Mouse (Mus musculus): ENCODE results near the gene Cant1. TPM values are rescaled to one million over a fixed set of nuclear protein-coding genes. Genes with fewer than 3 reads are reported as not detected.
A peak's percentile ranks its signal among the peaks of the same experiment; 100 is the strongest.
"Not testable (repeated sequence)": the region's sequence is repeated elsewhere in the genome, so short reads cannot be mapped to it uniquely, and the experiment has no call there.

Gene Cant1
- total RNA-seq, 2 experiments from 2014 or later = 38.7 to 39.0 TPM

DNA sequence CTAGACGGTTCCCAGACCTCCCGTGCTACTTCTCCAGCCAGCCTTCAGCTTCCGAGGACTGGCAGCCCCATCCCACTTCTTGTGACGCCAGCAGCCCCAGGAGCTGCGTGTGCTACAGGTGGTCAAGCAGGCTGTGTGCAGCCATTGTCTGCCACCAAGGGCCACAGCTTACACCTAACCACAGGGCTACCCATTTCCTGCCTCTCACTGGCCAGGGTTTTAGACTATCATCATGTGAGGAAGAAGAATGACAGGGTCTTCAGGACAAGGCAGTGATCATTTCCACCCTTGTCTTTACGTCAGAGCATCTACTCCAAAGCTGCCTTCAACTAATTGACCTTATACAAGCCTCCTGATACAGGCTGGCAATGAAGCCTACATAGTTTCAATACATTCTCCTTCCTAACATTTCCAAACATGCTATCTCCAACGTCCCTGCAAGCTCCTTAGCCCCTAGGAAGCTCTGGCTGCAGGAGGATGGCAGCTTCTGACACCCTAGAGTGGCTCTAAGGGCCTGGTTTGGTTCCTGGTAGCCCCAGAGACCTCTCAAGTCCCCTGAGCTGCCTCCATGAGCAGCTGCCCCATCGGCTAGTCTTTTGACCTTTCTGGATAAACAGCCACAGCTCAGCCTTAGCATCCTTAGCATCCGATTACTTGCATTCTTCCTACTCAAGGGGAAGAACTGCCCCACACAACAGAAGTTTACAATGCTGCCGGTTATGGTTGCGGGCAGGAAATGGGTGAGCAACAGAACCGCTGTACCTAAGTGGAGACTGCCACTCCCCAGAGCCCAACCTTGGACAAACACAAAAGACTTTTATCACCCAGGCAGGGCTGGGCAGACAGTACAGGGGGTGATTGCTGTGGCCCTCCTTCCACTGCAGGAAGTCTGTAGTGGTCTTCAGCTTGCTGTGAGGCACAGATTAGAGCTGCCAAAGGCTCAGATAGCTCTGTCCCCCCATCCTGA, 9.5 kb downstream of the Cant1 start:
- DNase-seq (ENCODE audit: extremely low spot score in 1 of 2, low spot score in 1 of 2) = no peak

DNA sequence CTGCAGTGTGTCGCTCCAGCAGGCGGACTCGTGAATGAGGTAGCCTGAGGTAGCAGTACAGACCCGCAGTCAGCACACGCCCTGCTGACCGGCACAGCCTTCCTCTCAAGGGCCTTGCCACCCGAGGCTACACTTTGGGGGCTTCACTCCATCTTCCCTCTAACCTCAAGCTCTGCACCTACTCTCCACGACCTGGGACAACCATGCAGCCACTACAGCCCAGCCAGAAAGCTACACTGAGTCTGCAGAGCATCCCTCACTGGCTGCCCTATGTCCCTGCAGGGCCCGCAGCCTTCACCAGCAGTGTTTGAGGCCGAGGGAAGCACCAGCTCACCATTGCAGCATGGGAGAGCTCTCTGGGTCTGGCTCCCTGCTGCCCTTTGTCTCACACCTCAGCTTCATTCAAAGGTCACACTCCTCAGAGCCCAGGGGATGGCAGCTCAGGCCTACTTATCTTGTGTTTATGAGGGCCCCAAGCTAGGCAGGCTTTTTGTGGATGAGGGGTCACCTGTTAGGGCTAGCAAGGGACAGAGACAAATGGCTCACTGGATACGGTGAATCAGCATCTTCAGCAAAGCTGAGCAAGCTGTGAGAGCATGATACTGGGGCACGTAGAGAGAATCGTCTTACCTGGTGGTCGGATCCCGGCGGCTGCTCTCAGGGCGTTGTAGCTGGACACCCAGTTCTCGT, 10.7 kb downstream of the Cant1 start:
- no peak for DNase-seq (ENCODE audit: extremely low spot score in 1 of 2, low spot score in 1 of 2)

DNA sequence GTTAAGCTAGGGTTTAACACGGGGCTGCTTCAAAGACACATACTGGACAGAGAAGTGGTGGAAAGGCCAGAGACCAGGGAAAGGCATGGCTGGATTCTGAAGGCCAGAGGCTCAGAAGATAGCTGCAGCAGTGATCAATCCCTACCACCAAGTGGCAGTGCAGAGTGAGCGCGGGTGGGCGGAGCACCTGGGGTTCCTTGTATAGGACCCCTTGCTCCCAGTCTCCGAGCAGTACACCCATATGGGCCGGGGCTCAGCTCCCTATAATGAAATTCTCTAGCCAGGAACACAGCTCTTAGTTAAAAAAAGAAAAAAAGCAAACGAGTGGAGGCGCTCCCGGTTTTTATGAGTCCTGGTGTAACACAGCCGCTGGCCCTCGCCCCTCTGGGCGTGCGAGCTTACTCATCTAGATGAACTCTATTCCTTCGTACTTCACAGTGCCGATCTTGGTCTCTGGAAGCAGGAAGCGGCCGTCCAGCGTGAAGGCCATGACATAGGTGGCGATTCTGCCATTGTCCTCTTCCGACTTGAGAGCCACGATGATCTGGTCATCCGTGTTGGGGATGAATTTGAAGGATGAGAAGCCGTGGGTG, 11.5 kb downstream of the Cant1 start:
- peak in 1 of 2 experiments; percentile 71 for DNase-seq (ENCODE audit: extremely low spot score in 1 of 2, low spot score in 1 of 2)

DNA sequence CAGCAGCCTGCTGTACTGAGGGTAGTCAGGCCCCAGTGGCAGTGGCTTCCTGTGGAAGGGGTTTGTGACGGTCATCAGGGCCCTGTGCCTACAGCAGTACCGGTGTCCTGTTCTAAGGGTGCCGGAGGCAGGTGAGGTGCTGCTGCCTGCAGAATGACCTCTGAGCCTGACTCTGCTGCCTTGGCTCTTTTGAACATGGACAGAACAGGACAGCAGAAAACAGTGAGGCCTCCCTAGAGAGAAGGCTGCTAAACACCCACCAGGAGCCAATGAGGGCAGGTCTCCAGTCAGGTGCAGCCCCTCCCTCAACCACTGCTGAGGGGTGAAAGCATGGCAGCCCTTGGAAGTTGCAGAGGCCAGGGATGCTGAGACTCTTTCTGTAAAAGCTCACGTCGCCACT, 12.4 kb downstream of the Cant1 start:
- peak in 1 of 2 experiments; percentile 3 for DNase-seq (ENCODE audit: extremely low spot score in 1 of 2, low spot score in 1 of 2)

DNA sequence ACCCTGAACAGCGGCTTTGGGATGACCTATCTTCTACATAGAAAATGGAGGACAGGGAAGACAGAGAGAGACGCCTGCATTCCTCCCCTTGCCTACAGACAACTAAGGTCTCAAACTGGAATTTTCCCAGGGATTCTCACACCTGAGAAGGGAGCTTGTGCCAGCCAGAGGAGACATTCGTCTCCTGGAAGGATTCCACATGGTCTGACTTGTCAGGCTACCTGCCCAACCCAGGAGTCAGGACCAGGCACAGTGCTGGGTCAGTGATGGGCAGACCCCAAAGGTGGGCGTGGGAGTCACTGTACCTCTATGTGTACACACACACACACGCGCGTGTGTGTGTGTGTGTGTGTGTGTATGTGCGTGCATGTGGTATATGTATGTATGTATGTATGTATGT, 13.6 kb downstream of the Cant1 start:
- no peak for DNase-seq (ENCODE audit: extremely low spot score in 1 of 2, low spot score in 1 of 2)

DNA sequence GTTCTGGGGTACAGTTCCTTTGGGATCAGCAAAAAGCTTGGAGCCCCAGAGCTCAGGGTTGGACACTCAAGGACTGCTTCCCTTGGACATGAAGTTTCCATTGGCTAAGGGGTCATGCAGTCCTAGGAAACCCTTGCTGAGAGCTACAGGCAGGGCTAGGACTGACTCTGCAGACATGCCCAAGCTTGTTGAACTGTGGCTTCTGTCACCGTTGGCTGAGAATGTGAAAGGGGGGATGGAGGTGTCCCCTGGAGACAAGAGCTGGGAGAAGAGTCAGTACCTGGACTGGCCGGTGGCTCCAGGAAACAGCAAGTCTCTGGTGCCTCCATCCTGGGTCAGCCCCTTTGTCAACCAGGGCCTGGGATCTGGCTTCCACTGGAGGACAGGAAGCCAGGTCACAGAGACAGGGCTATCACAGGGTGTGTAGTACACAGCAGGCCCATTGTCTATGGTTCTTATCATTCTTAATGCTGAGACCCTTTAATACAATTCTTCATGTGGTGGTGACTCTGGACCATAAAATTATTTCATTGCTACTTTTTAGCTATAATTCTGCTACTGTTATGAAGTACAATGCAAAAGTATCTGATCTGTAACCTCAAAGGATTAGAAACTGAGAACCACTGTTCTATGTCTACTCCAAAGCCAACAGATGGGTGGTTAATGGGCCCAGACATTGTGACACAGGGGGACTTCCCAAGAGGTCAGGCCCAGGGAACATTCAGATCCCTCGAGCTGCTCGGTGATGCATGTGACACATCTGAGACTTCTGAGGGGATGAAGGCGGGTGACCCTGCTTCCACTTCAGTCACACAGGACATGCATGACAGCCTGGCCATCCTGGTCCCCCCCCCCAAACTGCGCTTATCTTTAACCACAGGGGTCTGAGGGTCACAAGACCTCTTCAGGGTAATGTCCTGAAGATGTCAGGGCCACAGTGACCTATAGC, 14.7 kb downstream of the Cant1 start:
- DNase-seq (ENCODE audit: extremely low spot score in 1 of 2, low spot score in 1 of 2) = no peak

DNA sequence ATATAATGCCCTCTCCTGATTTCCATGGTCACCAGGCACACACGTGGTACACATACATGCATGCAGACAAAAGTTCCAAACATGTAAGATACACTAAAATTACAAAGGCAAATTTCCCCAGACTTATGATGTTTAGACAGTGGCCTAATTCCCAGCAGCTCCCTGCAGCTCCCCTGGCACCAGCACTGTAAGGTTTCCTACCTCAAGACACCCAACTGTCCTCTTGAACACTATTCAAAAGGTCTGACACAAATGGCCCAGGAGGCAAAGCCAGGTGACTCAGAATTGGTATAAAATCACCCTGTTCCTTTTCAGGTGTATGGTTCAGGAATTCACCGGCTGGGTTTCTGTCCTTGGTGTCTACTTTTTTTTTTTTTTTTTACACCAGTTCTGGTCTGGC, 15.7 kb downstream of the Cant1 start:
- DNase-seq (ENCODE audit: extremely low spot score in 1 of 2, low spot score in 1 of 2) = no peak

DNA sequence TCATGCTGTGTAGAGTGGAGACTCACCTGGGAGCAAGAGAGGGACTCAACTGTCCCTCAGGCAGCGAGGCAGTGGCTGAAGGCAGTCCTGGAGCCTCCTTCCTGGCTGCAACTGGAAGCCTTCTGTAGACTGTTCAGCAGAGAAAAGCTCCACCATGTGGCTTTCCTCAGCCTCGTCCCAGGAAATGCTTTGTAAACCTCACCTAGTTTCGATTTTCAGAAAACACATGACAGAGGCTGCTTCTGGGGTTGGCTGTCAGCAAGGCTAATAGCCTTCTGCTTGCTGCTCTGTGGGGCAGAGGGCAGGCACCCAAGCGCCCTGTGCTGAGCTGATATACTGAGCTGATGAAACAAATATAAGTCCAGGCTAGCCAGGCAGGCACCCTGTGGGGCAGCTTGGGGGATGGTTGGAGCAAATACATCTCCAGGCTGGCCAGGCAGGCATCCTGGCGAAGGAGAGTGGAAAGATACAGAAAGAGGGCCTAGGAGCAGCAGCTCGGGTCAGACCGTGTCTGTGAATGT, 17.1 kb downstream of the Cant1 start, which contains the start of gene Lgals3bp:
TSS of gene Lgals3bp (minus strand) at position 333 of the 521 bp plus-strand sequence.
- DNase-seq (ENCODE audit: extremely low spot score in 1 of 2, low spot score in 1 of 2) = peak in 1 of 2 experiments; percentile 33

DNA sequence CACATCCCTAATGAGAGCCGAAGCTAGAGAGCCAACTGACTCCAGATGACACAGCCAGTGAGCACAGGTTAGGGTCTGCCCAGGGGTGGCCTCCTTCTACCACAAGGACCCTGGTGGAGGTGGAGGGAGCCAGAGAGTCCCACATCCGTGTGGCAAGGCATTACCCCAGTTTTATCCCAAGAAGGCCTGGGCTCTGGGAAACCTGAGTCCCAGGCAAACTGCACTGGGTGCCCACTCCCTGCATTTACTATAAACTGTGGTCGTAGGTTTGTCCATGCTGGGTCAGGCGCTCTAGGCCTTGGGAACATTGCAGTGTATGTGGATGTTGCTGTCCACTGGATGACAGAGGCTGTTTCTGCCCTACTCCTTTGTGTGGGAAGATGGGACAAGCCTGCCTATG, 17.7 kb downstream of the Cant1 start:
- peak in 1 of 2 experiments; percentile 6 for DNase-seq (ENCODE audit: extremely low spot score in 1 of 2, low spot score in 1 of 2)

DNA sequence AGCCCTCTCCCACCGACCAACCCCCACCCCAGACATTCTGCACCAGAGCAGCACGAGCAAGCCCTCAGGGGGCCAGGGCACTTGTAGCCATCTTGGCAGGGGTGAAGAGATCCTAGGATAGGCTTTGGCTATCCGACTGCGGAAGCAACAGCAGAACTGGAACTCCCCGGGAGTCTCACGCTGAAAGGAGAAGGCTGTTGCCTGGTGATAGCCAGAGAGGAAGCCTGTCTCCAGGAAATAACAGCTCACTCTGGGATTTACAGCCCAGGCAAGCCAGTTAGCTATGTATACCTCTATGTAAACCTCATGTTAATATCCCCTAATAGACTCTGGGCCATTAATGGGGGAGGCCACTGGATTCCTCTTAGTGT, 18.3 kb downstream of the Cant1 start:
- peak in 1 of 2 experiments; percentile 9 for DNase-seq (ENCODE audit: extremely low spot score in 1 of 2, low spot score in 1 of 2)

DNA sequence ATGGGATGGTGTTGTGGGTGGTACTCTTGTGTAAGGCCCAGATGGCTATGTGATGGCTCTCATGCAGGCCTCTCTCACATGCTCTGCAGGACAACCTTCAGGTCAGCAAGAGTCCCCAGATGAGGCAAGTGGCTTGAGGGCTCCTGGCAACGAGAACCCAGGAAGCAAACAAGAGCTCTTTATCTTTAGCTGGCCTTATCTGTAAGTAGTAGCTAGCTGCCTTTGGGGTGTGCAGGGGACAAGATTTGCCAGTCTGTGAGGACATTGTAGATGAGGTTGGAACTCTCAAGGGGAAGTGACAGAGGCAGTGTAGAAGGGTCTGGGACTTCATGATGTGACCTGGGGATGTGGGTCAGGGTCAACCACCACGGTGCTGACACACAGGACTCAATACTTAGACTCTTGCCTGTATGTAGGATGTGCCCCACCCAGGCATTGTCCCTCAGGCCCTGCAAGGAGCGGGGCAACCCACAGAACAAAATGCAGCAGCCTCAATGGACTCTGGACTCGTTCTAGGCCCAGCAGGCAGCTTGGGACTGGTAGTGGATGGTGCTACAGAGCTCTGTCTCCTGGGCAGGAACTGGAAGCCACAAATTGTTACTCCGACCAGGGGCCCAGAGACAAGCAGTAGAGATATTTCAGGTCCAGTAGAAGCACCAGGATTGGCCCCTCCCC, 18.9 kb downstream of the Cant1 start:
- DNase-seq (ENCODE audit: extremely low spot score in 1 of 2, low spot score in 1 of 2) = peak in 1 of 2 experiments; percentile 2

DNA sequence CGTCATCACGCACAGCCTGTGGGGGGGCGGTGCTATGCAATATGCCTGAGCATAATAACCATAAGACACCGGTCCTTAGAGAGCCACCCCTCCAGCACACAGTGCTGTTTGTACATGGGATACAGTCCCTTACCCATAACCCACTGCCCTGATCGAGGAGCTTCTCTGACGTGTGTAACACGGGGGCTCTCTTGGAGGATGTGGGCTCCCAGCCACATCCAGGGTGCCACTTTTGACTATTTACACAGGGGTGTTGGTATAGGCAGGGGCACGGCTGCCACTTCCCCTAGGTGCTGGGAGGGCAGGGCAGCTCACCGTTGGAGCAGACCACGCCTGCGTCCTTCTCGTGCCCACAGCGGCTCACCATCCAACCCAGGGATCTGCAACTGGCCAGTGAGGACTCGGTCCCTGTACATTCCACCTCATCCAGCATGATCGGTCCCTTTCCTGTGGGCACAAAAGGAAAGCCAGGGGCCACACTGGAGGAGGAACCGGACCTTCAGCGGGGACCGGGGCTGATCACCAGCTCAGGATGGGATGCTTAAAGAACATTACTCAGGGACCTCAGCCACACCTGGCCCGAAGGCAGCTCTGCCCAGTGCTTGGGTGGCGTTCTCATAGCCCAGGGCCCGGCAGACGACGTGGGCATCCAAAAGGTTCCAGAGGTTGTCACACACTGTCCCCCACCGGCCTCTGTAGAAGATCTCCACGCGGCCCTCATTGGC, 20.9 kb downstream of the Cant1 start:
- no peak for DNase-seq (ENCODE audit: extremely low spot score in 1 of 2, low spot score in 1 of 2)

DNA sequence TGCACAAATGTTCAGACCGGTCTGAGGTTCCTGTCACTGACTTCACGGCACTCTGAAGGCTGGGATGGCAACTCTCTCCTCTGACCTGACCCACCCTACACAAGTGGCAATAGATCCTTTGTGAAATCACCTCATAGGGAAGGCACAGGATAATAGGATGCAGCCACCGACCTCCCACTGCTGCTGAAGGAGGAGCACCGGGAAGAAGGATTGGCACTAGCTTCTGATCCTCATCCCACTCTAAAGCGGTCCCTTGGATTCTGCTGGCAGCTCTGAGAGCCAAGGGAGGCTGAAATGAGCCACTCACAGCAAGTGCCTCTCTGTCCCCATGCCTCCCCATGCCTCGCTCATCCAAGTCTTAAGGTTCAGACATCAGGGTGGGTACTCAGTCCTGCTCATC, 24.3 kb downstream of the Cant1 start:
- DNase-seq (ENCODE audit: extremely low spot score in 1 of 2, low spot score in 1 of 2) = peak in 1 of 2 experiments; percentile 1

DNA sequence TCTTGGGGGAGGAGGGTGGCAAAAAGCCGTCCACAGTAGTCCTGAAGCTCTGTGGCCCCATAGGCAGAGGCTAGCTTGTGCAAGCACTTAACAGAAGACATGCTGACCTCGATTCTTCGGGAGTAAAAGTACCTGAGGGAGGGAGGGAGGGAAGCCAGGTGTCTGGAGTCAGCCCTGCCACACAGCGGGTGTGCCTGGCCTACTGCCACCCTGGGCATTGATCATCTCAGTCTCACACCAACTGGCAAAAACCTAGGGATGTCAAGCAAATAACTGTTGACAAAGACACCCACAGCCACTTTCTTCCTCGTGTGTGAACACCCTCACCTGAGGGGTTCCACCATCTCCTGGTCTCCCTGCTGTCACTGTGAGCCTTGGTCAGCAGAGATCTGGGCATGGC, 24.9 kb downstream of the Cant1 start:
- peak in 1 of 2 experiments; percentile 1 for DNase-seq (ENCODE audit: extremely low spot score in 1 of 2, low spot score in 1 of 2)

DNA sequence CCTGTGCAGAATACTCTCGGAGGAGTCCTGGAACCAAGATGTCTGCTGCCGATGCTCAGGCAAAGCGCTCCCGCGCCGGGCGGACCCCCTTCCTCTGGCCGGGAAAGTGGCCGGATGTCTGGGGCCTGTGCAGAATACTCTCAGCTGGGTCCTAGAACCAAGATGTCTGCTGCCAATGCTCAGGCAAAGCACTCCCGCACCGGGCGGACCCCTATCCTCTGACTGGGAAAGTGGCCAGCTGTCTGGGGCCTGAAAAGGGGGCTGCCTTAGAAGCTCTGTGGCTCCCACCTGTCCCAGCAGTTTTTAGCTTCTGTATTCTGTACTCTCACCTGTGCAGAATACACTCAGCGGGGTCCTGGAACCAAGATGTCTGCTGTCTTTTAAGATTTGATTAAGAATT, 31.1 kb downstream of the Cant1 start:
- not testable (repeated sequence) for DNase-seq (ENCODE audit: extremely low spot score in 1 of 2, low spot score in 1 of 2)

DNA sequence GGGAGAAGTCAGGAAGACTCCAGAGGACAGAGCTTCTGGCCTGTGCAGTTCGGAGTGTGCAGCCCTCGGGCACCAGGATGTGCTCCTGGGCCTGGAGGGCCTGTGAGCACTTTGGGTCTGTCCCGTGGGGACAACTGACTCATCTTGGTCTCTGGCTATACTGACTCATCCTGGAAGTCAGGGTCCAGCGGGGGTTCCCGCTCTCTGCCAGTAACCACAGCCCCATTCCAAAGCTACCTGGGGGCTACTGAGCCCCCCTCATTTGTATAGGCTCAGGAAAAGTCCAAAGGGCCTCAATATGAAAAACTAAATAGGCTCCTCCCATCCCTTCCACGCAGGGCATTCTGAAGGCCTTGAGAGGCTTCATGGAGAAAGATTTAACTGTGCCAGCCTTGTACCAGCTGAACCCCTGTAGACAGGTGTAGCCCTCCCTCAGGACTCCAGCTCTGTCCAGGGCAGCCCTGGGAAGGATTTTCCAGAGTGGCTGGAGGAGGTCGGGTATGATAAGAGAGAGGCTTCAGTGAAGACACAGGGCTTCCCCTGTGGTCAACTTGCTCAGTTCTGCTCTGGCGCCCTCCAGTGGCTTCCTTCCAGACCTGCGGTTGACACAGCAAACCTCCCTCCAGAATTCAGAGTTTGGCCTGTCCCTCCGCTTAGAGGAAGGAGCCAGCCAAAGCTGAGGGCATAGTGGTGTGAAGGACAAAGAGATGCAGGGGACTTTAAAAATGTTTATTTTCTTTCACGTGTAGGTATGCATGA, 39.5 kb downstream of the Cant1 start:
- DNase-seq (ENCODE audit: extremely low spot score in 1 of 2, low spot score in 1 of 2) = peak; percentile 83 to 94

DNA sequence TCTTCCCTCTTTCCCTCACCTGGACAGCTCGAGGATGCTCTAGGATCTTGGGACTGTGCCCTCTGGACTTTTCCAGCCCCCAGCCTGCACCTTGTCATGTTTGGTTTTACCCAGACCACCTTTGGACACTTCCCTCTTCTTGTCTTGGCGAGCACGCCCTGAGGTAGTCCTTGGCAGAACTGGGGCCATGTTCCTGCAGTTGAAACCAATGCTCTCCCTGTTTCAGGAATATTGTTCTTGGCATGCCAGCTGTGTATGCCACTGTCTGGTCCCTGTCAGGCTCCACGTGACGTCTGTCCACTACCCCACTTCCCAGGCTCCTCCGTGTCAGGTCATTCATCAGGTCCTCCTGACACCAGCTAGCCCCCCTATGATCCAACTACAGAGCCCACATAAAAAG, 40.2 kb downstream of the Cant1 start:
- DNase-seq (ENCODE audit: extremely low spot score in 1 of 2, low spot score in 1 of 2) = no peak

DNA sequence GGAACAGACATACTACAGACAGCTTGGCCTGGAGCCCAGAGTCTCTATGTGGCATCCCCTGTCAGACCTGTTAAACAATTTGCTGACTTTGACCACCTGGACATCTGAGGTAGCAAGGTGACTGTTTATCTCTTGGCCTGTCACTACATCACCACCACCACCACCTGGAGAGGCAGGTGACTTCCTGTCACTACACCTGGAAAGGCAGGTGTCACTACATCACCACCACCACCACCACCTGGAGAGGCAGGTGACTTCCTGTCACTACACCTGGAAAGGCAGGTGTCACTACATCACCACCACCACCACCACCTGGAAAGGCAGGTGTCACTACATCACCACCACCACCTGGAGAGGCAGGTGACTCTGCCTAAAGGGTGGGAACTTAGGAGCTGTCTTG, 42.6 kb downstream of the Cant1 start:
- not testable (repeated sequence) for DNase-seq (ENCODE audit: extremely low spot score in 1 of 2, low spot score in 1 of 2)

All from layer of hippocampus, postnatal 25 days (tissue).